Mouse (Mus musculus): ENCODE results near the gene Fam187b. TPM values are rescaled to one million over a fixed set of nuclear protein-coding genes. Genes with fewer than 3 reads are reported as not detected.
A peak's percentile ranks its signal among the peaks of the same experiment; 100 is the strongest.

Fam187b gene
- total and polyA plus RNA-seq, 3 experiments = not detected

DNA sequence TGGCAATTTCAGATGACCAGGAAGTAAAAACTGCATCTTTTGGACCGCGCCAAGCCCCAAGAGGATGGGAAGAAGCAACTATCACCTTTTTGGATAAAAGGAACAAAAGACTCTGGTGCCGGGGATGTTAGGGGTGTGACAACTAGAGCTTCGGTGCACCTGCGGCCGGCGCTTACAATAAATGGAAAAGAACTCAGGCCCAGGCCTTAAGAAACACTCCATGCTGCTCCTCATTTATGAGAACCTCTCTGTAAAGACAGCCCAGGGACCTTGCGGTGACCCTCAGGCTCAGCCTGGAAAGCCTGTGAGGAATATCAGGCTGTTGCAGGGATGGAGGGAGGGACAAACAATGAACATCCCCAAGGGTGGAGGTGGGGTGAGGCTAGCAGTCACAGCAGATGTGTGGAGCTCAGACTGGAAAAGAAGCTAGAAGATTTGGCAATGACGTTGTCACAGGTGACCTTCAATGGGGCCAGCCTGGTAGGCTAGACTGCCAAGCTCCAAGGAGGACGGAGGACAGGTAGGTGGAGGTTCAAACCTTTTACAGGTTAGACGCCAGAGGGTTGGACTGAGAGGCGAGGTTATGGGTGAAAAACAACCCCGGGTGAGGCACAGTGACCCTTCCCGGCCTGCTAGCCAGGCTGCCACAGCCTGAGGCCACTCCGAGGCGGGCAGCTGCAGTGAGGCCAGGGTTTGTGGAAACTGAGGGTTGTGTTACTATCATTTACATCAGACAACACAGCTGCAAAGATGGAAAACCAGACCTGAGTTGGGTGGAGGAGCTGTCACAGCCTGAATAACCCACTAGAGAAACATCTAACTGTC is 20.9 kb upstream of the Fam187b start:
- peaks cover 3 to 5% of the 10 kb centered on the region in 2 experiments; a peak in 3 of 4 replicates for H3K36me3 ChIP-seq (ENCODE audit: control insufficient read depth in 1 of 2, insufficient read depth in 2 of 2, low read length in 2 of 2)
- H3K9ac ChIP-seq (ENCODE audit: control insufficient read depth, low read depth, low read length, poor library complexity, severe bottlenecking) = no peak overlapping the region
- no peak overlapping the region for H3K27ac ChIP-seq (ENCODE audit: control insufficient read depth, low read depth, low read length)

GRCm38 (mm10) chr7:30953459-30953858 is 20.1 kb upstream of the Fam187b start:
- Histone ChIP-seq H3K79me2 (ENCODE audit: control insufficient read depth, insufficient read depth, low read length, poor library complexity) (peaks cover 18% of the 10 kb centered on the region), H3K27me3 (ENCODE audit: control insufficient read depth in 1 of 2, insufficient read depth in 2 of 2, low read length in 2 of 2) (no peaks in the 10 kb centered on the region), H3K36me3 (ENCODE audit: control insufficient read depth in 1 of 2, insufficient read depth in 2 of 2, low read length in 2 of 2) (peaks cover 5 to 9% of the 10 kb centered on the region in 2 experiments), H3K4me1 (ENCODE audit: control insufficient read depth in 1 of 2, insufficient read depth in 2 of 2, low read length in 2 of 2) (peaks cover 0 to 11% of the 10 kb centered on the region in 2 experiments; a peak in 1 of 4 replicates), H3K4me3 (ENCODE audit: control insufficient read depth in 1 of 2, insufficient read depth in 1 of 2, low read depth in 2 of 2, low read length in 2 of 2) (no peak overlapping the region), H3K27ac (ENCODE audit: control insufficient read depth, low read depth, low read length) (no peak overlapping the region), H3K9ac (ENCODE audit: control insufficient read depth, low read depth, low read length, poor library complexity, severe bottlenecking) (no peak overlapping the region), H3K9me3 (replicated peaks; ENCODE audit: insufficient read depth, low read length) (no peaks in the 10 kb centered on the region)
- TF ChIP-seq HCFC1 (IDR thresholded peaks at IDR 0.05; ENCODE audit: low read depth, low read length) = no peak
- TF ChIP-seq POLR2AphosphoS2 (IDR thresholded peaks at IDR 0.05; ENCODE audit: low read length) = no peak
- TF ChIP-seq POLR2AphosphoS5 (IDR thresholded peaks at IDR 0.05; ENCODE audit: borderline replicate concordance, low read depth, low read length) = no peak
- TF ChIP-seq MYB (IDR thresholded peaks at IDR 0.05; ENCODE audit: low read depth, low read length) = no peak
- no peak for TF ChIP-seq MAX (IDR thresholded peaks at IDR 0.05; ENCODE audit: low read length)
- TF ChIP-seq MXI1 (IDR thresholded peaks at IDR 0.05; ENCODE audit: low read depth, low read length) = no peak
- no peak for TF ChIP-seq SIN3A (IDR thresholded peaks at IDR 0.05; ENCODE audit: low read length)
- no peak for TF ChIP-seq CHD2 (IDR thresholded peaks at IDR 0.05; ENCODE audit: low read length)
- no peak for TF ChIP-seq ELF1 (IDR thresholded peaks at IDR 0.05; ENCODE audit: low read depth, low read length)
- no peak for TF ChIP-seq TAL1 (IDR thresholded peaks at IDR 0.05; ENCODE audit: low read length)
- TF ChIP-seq E2F4 (IDR thresholded peaks at IDR 0.05; ENCODE audit: borderline replicate concordance, low read depth, low read length) = no peak
- TF ChIP-seq MAFK (IDR thresholded peaks at IDR 0.05; ENCODE audit: borderline replicate concordance, low read depth, low read length) = no peak
- no peak for TF ChIP-seq CHD1 (IDR thresholded peaks at IDR 0.05; ENCODE audit: low read depth, low read length)
- peak; percentile 36 for DNase-seq (ENCODE audit: low read depth, low spot score)

More for the DNA sequence above, 20.9 kb upstream of the Fam187b start:
- Histone ChIP-seq H3K9me3 (replicated peaks; ENCODE audit: insufficient read depth, low read length) (no peaks in the 10 kb centered on the region), H3K27me3 (ENCODE audit: control insufficient read depth in 1 of 2, insufficient read depth in 2 of 2, low read length in 2 of 2) (no peaks in the 10 kb centered on the region), H3K79me2 (ENCODE audit: control insufficient read depth, insufficient read depth, low read length, poor library complexity) (peaks cover 15% of the 10 kb centered on the region), H3K4me1 (ENCODE audit: control insufficient read depth in 1 of 2, insufficient read depth in 2 of 2, low read length in 2 of 2) (peaks cover 0 to 7% of the 10 kb centered on the region in 2 experiments; a peak in 1 of 4 replicates), H3K4me3 (ENCODE audit: control insufficient read depth in 1 of 2, insufficient read depth in 1 of 2, low read depth in 2 of 2, low read length in 2 of 2) (no peak overlapping the region)
- DNase-seq (ENCODE audit: low read depth, low spot score) = no peak
- TF ChIP-seq GATA1 (IDR thresholded peaks at IDR 0.05; ENCODE audit: low read depth, low read length) = no peak
- TF ChIP-seq POLR2AphosphoS2 (IDR thresholded peaks at IDR 0.05; ENCODE audit: low read length) = no peak
- no peak for TF ChIP-seq CHD2 (IDR thresholded peaks at IDR 0.05; ENCODE audit: low read length)
- TF ChIP-seq ZKSCAN1 (IDR thresholded peaks at IDR 0.05; ENCODE audit: low read depth, low read length) = no peak
- TF ChIP-seq E2F4 (IDR thresholded peaks at IDR 0.05; ENCODE audit: borderline replicate concordance, low read depth, low read length) = no peak
- no peak for TF ChIP-seq USF1 (IDR thresholded peaks at IDR 0.05; ENCODE audit: low read depth, low read length)

Data from MEL (cell line).